Mouse (Mus musculus): ENCODE data around the gene Gm28308. TPM values are rescaled to one million over a fixed set of nuclear protein-coding genes. Genes with fewer than 3 reads are reported as not detected.

The Gm28308 gene
- polyA plus RNA-seq, 1 experiment: not detected

- 2% methylated on average over 23 of the region's 23 CpGs for WGBS
- peaks cover 13% of the 10 kb centered on the region; the same call in 1 of the 2 replicates for H3K27me3 ChIP-seq (ENCODE audit: control insufficient read depth, insufficient read depth, low read length)
- H3K27ac ChIP-seq (ENCODE audit: insufficient read depth, low read length): no peak overlapping the region
- no peaks in the 10 kb centered on the region for H3K4me1 ChIP-seq (ENCODE audit: control insufficient read depth, insufficient read depth, low read length)
- H3K4me3 ChIP-seq (replicated peaks; ENCODE audit: insufficient read depth, low read depth, low read length): no peak overlapping the region
- peak in 1 of 2 experiments; percentile 7 for DNase-seq
- no peak for TF ChIP-seq POLR2A (IDR thresholded peaks at IDR 0.05; ENCODE audit: borderline replicate concordance, insufficient read depth, low read length)
- no peak for TF ChIP-seq CTCF (IDR thresholded peaks at IDR 0.05; ENCODE audit: borderline replicate concordance, insufficient read depth, low read depth, low read length)
Observed at GRCm38 (mm10) chr6:52232984-52233545, 19.9 kb upstream of the Gm28308 start.

GRCm38 (mm10) chr6:52232568-52232965 is 19.4 kb upstream of the Gm28308 start:
- TF ChIP-seq CTCF (IDR thresholded peaks at IDR 0.05; ENCODE audit: borderline replicate concordance, insufficient read depth, low read depth, low read length) (no peak), POLR2A (IDR thresholded peaks at IDR 0.05; ENCODE audit: borderline replicate concordance, insufficient read depth, low read length) (no peak)
- Histone ChIP-seq H3K4me3 (replicated peaks; ENCODE audit: insufficient read depth, low read depth, low read length) (no peak overlapping the region), H3K27me3 (ENCODE audit: control insufficient read depth, insufficient read depth, low read length) (peaks cover 15% of the 10 kb centered on the region; the same call in 1 of the 2 replicates), H3K27ac (ENCODE audit: insufficient read depth, low read length) (no peak overlapping the region), H3K4me1 (ENCODE audit: control insufficient read depth, insufficient read depth, low read length) (no peaks in the 10 kb centered on the region)
- no peak for DNase-seq
- under 1% methylated on average over 18 of the region's 18 CpGs for WGBS

GRCm38 (mm10) chr6:52231885-52232567 is 18.9 kb upstream of the Gm28308 start:
- WGBS: 2% methylated on average over 18 of the region's 18 CpGs
- Histone ChIP-seq H3K4me1 (ENCODE audit: control insufficient read depth, insufficient read depth, low read length) (no peaks in the 10 kb centered on the region), H3K27me3 (ENCODE audit: control insufficient read depth, insufficient read depth, low read length) (peaks cover 14% of the 10 kb centered on the region; the same call in 1 of the 2 replicates), H3K4me3 (replicated peaks; ENCODE audit: insufficient read depth, low read depth, low read length) (no peak overlapping the region), H3K27ac (ENCODE audit: insufficient read depth, low read length) (no peak overlapping the region)
- no peak for TF ChIP-seq POLR2A (IDR thresholded peaks at IDR 0.05; ENCODE audit: borderline replicate concordance, insufficient read depth, low read length)
- no peak for DNase-seq

DNA sequence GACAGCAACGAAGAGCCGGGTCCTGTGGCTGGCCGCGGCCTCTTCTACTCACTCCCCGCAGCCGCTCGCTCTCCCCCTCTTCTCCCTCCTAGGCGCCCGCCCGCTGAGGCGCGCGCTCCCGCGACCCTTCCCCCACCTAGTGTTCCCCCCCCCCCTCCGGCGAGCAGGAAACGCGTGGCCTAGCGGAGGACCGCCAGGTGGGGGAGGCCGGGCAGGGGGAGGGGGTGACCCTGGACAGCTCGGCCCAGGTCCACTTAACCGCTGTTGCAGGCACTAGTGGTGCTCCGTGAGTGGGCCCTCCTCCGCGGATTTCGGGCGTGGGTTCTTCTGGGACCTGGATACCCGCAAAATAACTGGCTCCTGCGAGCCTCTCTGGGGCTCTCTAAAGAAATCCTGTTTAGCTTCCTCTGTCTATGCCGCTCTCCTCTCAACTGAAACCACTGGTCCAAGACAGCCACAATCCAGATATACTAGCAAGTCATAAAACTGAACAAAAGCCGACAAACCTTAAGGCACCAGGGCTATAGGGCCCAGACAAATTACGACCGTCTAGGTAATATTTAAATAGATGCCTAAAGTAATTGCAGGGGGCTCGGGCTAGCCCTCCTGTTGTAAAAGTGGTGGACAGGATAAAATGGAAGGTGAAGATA is 17.5 kb upstream of the Gm28308 start, which contains the start of gene Hoxa9:
Gene Hoxa9, minus strand, starts transcription at position 574 of the 650 bp plus-strand sequence.
- H3K4me1 ChIP-seq (ENCODE audit: control insufficient read depth, insufficient read depth, low read length): no peaks in the 10 kb centered on the region
- TF ChIP-seq POLR2A (IDR thresholded peaks at IDR 0.05; ENCODE audit: borderline replicate concordance, insufficient read depth, low read length): no peak
- TF ChIP-seq CTCF (IDR thresholded peaks at IDR 0.05; ENCODE audit: borderline replicate concordance, insufficient read depth, low read depth, low read length): no peak
- H3K27ac ChIP-seq (ENCODE audit: insufficient read depth, low read length): no peak within 1 kb of the TSS
- peaks cover 14% of the 10 kb centered on the region; the same call in 1 of the 2 replicates for H3K27me3 ChIP-seq (ENCODE audit: control insufficient read depth, insufficient read depth, low read length)
- H3K4me3 ChIP-seq (replicated peaks; ENCODE audit: insufficient read depth, low read depth, low read length): no peak within 1 kb of the TSS
- DNase-seq: no peak
- 3% methylated on average over 32 of the region's 36 CpGs for WGBS

- Histone ChIP-seq H3K4me1 (ENCODE audit: control insufficient read depth, insufficient read depth, low read length) (no peaks in the 10 kb centered on the region), H3K27me3 (ENCODE audit: control insufficient read depth, insufficient read depth, low read length) (peaks cover 14% of the 10 kb centered on the region; the same call in 1 of the 2 replicates), H3K4me3 (replicated peaks; ENCODE audit: insufficient read depth, low read depth, low read length) (no peak overlapping the region), H3K27ac (ENCODE audit: insufficient read depth, low read length) (no peak overlapping the region)
- DNase-seq: no peak
- WGBS: 3% methylated on average over 44 of the region's 44 CpGs
- TF ChIP-seq POLR2A (IDR thresholded peaks at IDR 0.05; ENCODE audit: borderline replicate concordance, insufficient read depth, low read length) (no peak), CTCF (IDR thresholded peaks at IDR 0.05; ENCODE audit: borderline replicate concordance, insufficient read depth, low read depth, low read length) (no peak)
Observed at GRCm38 (mm10) chr6:52229558-52230416, 16.6 kb upstream of the Gm28308 start.

GRCm38 (mm10) chr6:52228475-52229465 is 15.6 kb upstream of the Gm28308 start:
- H3K4me3 ChIP-seq (replicated peaks; ENCODE audit: insufficient read depth, low read depth, low read length): no peak overlapping the region
- H3K27me3 ChIP-seq (ENCODE audit: control insufficient read depth, insufficient read depth, low read length): peaks cover 11% of the 10 kb centered on the region; the same call in 1 of the 2 replicates
- TF ChIP-seq CTCF (IDR thresholded peaks at IDR 0.05; ENCODE audit: borderline replicate concordance, insufficient read depth, low read depth, low read length) (no peak), POLR2A (IDR thresholded peaks at IDR 0.05; ENCODE audit: borderline replicate concordance, insufficient read depth, low read length) (no peak)
- WGBS: 2% methylated on average over 38 of the region's 38 CpGs
- no peaks in the 10 kb centered on the region for H3K4me1 ChIP-seq (ENCODE audit: control insufficient read depth, insufficient read depth, low read length)
- DNase-seq: no peak
- H3K27ac ChIP-seq (ENCODE audit: insufficient read depth, low read length): no peak overlapping the region

All from cerebellum, adult 2 months (tissue).